Mouse (Mus musculus): ENCODE measurements at regions not wholly inside any gene's neighbourhood (a gene's known extent, or its start where the extent isn't known, plus 50 kb on each side); places are given as distances from the start of the nearest gene placed in this dataset.
A peak's percentile ranks its signal among the peaks of the same experiment; 100 is the strongest.

DNA sequence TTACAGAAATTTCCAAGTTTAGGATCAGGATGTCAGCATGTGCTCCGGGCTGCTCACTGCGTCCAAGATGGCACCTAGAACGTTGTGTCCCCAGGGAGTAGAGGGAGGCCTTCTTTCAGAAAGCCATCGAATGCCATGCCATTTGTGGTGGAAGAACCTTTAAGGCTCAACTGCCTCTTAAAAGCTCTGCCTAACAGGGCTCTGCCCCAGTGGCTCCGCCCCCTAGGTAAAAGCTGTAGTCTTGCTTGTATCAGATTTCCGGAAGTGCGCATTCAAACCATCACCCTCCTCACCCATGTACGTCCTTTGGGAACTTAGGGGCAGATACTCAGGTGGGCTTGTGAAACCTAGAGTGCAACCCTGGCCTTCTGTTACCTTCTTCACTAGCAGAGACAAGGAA lies 54.0 kb upstream of the Psmd7 start:
- no peak for DNase-seq

DNA sequence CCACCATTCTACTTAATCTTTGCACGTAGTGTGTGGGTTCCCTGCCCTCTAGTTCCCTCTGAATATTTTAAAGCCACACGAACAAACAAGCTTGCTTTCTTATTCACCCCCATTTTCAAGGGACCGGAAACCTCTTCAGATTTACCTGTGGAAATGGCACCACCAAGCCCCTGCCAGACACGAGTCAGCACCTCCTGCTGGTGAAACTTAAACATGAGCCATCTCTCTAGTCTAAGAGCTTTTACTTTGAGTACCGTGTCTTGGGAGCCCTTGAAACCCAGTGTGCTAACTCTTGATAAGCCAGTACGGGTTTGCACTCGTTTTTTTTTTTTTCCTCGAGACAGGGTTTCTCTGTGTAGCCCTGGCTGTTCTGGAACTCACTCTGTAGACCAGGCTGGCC lies 59.7 kb upstream of the Psmd7 start:
- no peak for DNase-seq

DNA sequence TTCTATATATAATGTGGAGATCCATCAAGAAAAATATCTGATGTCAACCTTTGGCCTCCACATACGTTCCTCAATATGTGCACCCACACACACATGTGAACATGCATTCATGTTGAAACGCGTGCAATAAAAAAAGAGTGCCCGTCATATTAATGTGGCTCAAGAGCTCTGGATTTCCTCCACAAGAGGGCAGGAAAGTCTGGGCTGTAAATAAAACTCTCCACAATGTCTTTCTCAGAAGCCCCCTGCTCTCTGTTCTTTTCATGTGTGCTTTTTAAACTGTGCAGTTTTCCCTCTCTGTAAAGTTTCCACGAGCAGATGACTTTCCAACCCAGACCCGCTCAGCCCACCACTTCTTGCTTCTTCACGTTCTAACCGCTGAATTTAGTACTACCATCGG lies 62.0 kb upstream of the Psmd7 start:
- DNase-seq, result no peak

DNA sequence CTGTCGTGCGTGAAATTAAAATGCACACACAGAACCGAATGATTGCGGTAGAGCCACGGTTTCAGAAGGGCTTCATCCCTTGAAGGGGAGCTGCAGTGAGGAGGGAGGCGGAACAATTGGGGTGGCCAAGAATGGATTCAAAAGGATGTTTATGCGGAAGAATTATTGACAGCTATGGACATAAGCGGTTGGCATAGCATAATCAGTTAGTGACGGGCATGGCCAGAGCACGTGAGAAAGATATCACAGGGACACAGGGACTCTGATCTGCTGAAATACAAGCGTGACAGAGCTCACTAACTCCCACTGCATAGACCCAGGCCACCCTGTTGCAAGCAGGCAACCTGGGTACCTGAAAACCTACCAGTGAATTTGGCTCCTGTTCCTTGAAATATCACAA lies 63.2 kb upstream of the Psmd7 start:
- no peak for DNase-seq

DNA sequence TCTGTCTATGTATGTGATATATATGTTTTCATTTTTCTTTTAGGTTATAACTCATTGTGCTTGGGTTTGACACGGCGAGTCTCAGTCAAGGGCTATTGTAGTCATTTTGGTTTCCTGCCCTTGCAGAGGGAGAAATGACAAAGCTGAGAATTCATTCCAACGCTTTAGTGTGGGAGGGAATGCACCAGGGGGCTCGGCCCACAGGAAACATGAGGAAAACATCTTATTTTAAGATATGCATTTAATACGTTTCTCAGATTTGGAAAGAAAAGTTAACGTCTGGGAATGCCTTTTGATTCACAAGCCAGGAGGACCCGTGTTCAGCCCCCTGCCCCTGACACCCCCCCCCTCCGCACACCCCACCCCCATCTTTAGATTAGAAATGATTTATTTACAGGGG lies 64.0 kb upstream of the Psmd7 start:
- no peak for DNase-seq

DNA sequence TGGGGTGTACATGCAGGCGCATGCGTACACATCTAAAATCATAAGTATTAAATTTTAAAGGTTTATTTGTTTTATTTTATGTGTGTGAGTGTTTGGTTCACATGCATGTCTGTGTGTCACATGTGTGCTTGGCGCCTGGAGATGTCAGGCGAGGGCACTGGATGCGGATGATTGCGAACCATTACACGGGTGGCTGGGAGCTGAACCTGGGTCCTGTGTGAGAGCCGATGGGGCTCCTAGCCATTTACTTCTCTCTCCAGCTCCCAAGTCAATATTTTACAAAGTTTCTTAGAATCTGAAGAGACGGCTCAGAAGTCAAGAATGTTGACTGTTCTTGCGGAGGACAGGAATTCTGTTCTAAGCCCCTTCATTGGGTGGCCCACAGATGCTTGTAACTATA lies 65.4 kb upstream of the Psmd7 start:
- DNase-seq, result no peak

DNA sequence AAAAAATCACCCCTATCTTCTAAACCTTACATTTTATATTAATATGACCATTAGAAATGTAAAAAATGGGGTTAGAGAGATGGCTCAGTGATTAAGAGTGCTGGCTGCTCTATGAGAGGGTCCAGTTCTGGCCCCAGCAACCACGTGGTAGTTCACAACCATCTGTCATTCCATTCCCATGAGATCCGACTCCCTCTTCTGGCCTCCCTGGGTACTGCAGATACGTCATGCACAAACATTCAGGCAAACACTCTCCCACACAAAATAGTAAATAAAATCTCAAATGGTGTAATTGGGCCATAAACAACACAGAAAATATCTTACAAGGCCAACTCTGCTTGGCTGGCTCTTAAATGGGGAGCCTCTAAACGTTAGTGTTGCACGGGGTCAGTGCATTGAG lies 68.4 kb upstream of the Psmd7 start:
- DNase-seq, result no peak

DNA sequence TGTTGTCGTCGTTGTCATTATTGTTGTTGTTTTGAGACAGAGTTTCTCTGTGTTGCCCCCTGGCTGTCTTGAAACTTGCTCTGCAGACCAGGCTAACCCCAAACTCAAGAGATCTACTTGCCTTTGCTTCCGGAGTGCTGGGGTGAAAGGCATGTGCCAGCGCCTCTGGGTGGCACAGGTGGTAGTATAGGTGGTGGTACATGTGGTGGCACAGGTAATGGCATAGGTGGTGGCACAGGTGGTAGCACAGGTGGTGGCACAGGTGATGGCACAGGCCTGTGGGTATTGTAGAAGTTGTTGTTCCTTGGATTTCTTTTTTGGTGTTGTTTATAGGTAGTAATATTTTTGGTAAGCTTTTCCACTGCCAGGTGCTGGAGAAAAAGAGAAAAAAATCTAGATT lies 69.5 kb upstream of the Psmd7 start:
- DNase-seq, result no peak

DNA sequence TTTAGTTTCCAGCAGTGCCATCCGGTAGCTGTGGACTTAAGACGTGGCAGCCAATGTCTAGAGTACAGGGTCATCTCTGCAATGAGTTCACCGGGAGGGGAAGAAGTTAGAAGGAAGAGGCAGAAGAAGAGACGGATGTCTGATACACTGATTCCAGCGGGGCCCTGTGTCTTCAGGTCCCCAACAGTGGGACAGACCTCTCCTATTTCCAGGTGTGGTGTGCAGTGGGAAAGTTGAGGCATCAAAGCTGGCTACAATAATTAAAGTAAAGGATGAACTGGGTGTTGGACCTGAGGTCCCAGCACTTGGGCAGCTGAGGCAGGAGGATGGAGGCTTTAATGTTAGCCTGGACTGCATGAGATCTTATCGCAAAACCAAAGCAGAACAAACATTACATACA lies 70.1 kb upstream of the Psmd7 start:
- DNase-seq, result no peak

DNA sequence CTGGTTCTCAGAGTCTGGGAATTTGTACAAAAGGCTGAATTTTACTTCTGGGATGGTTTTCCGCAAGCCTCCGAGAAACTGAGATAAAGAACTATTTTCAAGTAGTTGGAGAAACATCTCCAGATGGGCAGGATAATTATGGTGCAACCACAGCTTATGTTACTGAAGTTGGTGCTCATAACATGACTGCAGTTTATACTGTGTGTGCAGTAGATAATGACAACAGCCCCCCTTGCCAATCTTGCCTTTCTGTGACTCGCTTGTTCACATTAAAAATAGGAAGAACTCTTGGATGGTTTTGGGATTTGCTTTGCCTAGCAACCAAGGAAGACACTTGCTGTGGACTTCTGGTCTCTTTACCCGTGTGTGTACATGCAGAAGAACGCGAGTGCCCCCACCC lies 72.4 kb upstream of the Psmd7 start:
- DNase-seq, result no peak

DNA sequence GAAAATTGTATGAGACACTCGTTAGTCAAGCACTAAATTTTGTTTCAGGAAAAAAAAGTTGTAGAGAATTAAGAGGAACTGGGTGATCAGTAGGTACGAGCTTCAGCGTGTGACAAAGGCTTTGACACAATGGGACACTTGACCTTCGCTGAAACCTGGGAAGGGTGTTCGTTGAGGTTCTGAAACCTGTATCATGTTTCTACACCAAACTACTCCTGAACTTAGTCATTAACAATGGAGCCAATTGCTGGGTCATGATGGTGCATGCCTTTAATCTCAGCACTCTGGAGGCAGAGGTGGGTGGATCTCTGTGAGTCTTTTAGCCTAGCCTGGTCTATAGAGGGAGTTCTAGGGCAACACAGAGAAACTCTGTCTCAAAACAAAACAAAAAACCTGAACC lies 81.3 kb upstream of the Psmd7 start:
- DNase-seq, result no peak

DNA sequence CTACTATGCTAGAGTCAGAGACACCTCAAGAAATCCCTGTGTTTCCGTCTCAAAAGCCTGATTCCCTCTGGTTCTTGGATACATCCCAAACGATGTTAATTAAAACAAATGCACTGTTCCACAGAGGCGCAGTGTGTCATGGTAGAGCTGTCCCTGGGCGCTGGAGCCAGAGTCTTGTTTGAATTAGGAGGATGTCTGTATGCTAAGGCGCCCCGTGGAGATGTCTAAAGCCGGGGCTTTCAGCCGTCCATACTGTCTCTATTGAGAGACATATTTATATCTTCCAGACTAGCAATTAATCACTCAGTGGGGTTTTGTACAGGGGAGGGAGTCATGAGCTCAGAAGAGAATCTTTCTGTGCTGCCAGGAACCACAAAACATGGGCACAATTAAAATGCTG lies 83.2 kb upstream of the Psmd7 start:
- DNase-seq, result no peak

DNA sequence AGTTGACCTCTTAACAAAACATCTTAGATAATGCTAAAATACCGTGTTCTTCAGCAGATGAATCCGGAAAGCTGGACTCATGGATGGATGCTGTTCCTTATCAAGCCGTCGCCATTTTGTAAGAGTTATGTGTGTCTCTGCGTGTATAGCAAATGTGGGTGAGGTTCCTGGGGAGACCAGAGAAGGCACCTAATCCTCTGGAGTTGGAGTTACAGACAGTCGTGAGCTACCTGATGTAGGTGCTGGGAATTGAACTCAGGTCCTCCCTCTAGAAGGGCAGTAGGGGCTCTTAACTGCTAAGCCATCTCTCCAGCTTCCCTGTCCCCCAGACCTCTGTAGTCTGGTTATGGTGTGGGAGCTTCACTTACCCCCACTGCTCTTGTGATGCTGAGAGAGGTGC lies 84.4 kb upstream of the Psmd7 start:
- DNase-seq, result no peak

DNA sequence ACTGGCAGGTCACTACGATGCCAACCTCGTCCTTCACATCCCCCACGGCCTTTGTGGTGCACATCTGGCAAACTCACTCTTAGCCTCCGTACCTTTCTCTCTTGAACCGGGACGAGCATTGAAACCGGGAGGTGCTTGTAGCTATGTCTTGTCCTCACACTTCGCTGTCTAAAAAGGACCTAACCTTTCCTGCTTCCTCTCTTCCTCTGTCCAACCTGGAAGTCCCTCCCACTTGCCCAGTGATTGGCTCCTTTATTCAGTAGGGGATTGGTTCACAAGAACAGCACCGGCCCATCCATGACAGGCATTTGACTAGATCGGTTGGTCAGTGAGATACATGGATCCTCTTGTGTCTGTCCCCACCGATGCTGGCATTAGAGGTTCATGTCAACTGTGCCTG lies 93.8 kb upstream of the Psmd7 start:
- DNase-seq, result no peak

DNA sequence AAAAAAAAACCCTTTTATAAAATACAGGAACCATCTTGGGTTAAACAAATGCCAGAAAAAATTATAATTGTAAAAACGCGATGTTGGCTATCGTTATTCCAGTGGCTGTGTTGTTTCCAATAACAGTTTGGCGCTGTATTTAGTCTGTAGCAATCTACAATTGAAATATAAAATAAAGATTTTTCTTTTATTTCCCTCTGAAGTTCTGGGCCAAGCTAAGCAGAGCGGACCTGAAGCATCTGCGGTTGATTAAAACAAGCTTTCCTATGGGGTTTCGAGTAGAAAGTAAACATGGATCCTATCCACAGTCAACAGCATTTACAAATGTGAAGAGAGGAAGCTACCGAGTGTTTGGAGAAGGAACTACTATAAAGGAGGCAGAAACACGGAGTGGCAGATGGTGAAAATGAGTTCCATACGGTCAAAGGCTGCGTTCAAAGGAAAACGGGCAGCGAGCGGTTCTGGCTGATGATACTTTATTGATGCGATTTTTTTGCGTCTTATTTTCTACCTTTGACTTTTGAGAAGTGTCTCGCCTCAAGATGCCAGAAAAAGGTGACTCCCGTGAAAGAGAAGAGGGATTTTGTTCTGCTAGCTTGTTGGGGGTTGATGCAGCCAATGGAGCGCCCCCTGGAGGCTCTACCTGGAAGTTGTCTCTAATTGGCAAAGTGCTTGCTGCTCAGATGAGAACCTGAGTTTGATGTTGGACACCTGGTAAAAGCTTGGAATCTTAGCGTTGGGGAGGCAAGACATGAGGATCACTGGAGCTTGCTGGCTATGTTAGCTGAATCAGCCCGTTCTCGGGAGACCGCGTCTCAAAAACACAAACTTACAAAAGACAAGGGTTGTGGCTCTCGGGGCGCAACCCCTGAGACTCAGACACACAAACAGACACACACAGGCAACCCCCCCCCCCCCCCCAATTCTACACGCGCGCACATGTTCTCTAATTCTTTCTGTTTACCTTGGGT lies 96.7 kb upstream of the Psmd7 start:
- peak; percentile 10 for DNase-seq

DNA sequence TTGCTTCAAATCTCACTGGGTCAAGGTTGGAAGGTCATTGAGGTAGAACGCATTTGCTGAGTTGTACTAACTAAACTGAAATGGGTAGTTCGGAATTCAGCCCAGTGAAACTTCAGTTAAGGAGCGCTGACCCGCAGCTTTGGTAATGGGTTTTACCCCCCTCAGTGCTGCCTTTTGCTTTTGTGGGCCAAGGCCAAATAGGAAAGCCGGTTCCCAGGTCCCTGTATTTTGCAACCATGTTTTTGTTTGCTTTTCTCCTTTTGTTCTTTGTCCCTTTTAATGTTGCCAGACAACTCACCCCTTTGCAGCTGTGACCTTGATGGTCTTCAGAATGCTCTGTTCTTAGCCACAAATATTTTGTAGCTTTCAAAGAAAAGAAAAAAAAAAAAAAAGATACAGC lies 98.7 kb upstream of the Psmd7 start:
- no peak for DNase-seq

DNA sequence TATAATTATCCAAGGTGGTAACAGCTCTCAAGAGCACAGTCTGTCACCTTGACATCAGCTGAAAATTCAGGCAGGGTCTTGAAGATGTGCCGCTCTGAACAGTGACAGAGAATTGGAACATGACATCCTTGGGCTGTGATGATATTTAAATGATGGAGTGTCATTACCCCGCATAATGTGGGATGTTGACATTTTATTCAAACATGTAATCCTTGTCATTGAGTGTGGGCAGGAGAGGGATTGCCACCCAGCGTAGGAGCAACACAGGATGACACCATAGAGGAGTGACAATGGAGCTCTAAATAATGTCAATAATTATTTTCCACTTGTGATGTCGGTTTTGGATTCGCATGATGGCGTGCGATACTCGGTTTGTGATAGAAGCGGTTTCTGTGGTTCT lies 99.3 kb upstream of the Psmd7 start:
- DNase-seq, result no peak

DNA sequence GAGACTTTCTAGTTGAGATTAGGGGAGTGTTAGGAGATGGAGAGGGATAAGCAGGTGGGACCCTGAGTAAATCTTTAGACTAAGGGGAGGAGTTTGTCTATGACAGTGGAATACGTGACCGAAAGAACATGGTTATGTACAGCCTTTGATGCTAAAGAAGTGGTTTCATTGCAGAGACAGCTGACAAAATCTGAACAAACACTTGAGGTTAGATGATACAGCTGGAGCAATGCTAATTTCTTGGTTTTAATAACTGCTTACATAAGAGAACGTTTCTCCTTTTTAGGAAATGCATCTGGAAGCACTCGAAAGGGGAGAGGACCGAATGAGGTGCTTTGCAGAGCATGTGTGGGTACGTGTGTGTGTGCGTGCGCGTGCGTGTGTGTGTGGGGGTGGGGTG lies 100.8 kb upstream of the Psmd7 start:
- no peak for DNase-seq

DNA sequence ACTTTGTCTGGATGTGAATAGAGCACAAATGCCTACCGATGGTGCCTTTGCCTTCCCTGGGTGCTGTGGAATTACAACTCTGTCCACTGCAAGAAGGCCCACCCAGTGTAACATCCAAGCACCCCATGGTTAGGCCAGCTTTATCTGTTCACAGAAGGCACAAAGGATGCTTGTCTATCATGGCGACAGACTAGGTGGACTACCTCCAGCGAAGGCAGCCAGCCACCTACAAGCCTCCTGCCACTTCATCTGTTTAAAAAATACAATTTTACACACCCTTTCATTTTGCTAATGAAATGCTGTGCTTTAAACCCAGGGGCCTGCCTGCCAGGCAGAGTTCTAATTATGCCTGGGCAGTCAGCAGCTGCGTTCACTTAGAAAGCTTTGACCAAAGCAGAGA lies 103.0 kb upstream of the Psmd7 start:
- DNase-seq, result no peak

DNA sequence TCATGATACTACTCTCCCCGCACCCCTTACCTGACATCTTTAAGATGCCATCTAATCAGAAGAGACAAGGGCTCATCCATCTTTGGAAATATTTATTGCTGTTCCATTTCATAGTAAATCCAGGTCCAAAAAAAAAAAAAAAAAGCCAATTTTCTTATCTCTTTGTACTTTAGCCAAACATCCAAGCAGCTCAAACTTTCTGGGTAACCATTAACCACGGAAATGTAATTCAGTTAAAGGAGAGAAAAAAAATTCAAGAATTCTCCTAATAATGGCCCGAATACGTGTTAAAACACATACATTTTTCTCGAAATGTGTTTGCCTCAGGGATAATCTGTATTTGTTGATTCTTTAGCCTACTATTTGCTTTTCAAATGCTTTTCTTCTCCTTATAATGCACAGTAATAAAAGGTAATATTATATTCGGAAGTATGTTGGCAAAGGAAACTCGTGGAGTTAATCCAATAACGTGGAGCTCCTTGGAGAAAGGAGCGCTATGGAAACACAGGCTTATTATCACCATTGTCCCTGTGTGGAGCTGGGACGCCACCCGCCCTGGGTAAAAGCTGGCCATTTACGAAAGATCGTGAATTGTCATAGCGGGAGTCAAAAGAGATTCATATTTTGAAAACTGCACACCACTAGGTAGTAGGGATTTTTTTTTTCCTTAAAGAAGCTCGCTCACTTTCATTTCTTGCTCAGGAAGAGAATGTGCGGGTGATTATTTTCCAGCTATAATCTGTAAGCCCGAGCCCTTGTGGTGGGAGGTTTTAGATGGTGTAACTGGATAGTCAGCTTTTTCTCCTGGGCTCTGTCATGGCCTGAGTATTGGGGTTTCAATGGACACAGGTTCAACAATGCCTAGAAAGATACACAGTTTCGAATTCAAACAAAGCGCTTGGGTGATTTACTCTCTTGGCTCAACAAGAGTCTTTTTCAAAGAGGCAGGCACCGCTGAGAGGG lies 108.4 kb upstream of the Psmd7 start:
- DNase-seq, result no peak

DNA sequence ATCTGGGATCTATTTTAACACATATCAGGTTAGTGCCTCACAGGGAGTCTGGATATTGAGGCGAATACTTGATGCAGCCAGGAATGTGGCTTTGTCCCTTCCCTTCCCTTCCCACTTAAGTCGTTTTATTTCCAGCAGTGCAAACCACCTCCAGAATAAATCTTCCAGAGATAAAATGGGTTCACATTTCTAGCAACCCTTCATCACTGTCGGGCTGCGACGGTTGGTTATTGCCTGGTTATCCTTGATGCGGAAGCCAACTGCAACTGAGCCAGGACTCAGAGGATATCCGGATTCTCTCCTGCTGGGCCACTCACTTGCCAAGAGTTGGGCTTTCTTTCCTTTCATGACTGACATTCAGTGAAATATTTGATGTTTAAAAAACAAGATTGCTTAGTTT lies 111.0 kb upstream of the Psmd7 start:
- no peak for DNase-seq

DNA sequence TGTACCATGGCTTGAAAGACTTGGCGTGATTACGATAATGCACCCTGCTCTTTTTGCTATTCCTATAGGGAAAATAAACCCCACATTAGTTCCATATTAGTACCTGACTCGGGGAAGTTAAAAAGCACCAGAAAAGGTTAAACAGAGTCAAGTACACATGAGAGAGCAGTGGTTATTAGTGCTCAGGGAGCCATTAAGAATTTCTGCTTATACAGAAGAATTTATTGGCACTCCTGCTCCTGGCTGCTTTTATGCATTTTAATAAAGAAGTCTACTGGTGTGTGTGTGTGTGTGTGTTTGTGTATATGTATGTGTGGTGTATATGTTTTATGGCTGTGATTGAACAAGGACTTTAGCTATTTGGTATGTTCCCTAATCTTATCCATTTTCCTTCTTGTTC lies 111.5 kb upstream of the Psmd7 start:
- DNase-seq, result no peak

DNA sequence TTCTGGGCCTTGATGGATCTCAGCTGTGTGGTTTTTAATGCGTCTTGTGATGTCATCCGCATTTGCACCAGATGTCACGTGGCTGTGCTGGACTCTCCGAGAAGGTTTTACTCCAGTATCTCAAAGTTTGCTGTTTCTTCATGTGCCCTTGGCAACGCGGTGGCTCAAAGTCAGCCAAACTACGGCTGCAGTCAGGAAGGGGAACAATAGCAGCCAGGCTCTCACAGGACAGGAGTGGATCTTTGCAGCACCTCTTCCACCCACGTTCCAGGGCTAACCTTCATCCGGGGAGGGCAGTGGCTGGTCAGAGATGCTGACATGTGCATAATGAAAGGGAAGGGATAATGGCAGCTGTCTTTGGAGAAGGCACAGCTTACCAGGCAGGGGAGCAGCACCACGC lies 127.6 kb upstream of the Psmd7 start:
- no peak for DNase-seq

DNA sequence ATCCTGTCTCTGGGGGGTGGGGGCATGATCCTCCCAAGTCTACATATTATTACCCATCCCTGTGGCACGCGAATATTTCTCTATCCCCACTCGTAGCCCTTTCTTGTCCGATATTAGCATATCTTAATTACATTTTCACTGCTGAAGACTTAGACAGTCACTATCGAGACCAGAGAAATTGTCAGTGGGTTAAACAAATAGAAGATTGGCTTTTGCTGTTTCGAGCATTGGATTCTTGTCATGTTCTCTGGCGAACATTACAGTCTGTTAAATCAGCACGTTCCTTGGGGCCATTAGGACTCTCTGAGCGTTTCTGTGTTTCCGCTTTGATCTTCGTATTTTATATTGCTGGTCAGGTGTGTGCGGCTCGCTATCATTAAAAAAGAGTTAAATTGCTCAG lies 129.6 kb upstream of the Psmd7 start:
- DNase-seq, result no peak
